Mouse (Mus musculus): ENCODE data around the gene Polh.
A peak's percentile ranks its signal among the peaks of the same experiment; 100 is the strongest.

Polh gene

DNA sequence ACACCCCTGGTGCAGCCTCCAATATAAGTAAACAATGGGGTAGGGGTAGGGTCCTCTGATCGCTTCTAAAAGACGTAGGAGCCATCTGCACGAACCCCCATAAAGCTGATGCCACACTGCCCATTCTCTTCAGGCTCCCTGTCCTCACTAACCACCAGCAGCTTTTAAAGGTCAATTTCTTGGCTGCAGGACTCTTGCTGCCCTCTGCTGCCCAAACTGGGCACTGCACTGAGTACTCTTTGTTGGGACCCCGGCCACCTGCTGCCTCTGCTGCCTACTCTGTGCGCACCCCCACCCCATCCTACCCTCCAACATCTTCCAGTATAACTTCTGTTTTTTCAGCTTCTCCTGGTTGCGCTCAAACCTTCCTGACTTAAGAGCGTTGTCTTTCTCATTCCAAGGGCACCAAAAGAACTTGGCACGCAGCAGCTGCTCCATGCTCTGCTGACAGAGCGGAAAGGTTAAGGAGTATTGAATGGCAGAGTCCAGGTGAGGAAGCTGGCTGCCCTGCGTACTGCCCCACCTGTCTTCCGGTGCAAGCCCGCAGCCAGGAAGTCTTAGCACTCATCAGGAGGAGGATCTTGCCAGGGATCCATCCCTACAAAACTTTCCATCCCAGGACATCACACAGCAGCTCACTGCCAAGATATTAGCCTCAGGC, 70.3 kb downstream of the Polh start:
- DNase-seq (ENCODE audit: low spot score in 2 of 2) = peak; percentile 75 to 85

DNA sequence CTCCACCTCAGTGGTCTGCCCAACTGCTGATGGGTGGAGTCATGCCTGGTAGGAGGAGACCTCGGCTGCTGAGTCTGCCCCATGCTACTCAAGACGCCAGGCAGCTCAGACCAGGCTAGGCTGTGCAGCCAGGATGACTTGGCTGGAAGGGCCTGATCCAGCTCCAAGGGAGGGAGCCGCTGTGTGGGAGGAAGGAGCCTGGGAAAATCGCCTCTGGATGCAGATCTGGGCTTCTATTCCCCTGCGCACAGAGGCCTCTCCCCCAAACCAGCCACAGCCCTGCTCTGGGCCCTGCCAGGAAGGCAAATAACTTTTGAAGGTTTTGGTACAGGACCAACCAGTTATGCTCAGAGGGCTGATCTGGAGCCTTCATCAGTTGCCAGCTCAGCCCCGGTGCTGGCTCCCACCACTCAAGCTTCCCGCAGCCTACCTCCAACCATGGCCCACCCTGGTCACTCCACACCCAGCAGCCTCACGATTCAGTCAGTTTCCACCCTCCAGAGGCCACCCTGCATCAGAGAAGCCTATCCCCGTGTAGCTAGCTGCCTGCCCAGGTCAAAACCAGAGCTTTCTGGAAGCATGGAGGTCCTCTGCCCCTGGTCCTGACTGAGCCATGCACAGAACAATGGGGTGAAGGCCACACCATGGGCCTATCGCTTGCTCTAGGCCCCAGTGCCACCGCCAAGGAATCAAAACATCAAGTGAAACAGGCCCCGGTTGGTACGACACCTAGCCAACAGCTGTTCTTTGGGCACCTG, 72.5 kb downstream of the Polh start:
- DNase-seq (ENCODE audit: low spot score in 2 of 2) = no peak

DNA sequence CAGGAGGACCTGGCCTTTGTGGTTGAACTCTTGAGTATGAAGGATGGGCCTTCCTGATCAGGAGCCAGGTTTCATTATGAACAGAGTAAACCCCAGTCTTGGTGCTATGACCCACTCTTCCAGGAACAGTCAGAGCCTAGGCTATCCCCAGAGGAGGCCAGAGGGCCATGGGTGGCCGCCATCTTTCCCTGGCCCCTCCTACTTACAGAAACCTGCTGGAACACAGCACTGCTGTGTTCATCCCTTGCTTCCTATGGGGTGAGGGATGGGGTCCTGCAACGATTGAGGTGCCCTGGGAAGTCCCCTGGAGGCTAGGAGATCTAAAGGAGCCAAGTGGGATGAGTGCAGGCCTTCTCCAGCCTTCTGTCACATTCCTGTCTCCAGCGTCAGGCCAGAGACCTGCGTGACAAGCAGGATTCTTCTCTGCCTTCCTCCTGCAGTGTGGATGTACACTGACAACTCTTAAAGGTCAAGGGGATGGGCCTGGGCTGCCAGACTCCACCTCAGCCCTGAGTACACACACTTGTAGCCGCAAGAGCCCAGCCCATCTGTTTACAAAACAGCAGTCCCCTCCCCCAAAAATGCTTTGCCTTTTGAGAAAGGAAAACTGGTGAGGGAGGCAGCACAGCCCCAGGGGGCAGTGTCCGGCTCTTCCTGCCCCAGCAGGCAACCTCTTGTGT, 74.5 kb downstream of the Polh start:
- no peak for DNase-seq (ENCODE audit: low spot score in 2 of 2)

DNA sequence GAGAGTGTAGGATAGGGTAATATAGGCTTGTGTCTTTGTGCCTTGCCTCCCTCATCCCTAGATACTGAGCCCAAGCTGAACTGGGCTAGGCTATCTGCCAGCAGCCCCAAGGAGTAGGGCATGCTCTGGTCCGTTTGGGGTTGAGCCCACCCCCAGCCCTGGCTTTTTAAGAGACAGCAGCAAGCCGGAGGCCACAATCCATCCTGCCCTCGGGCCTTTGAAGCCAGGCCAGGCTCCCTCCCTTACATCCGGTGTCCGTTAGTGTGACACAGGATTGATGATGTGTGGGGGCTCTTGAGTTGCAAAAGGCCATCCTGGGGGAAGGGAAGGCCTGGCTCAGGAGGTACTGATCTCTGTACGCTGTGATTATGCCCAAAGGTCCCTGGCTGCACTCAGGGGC, 75.8 kb downstream of the Polh start:
- DNase-seq (ENCODE audit: low spot score in 2 of 2) = no peak

DNA sequence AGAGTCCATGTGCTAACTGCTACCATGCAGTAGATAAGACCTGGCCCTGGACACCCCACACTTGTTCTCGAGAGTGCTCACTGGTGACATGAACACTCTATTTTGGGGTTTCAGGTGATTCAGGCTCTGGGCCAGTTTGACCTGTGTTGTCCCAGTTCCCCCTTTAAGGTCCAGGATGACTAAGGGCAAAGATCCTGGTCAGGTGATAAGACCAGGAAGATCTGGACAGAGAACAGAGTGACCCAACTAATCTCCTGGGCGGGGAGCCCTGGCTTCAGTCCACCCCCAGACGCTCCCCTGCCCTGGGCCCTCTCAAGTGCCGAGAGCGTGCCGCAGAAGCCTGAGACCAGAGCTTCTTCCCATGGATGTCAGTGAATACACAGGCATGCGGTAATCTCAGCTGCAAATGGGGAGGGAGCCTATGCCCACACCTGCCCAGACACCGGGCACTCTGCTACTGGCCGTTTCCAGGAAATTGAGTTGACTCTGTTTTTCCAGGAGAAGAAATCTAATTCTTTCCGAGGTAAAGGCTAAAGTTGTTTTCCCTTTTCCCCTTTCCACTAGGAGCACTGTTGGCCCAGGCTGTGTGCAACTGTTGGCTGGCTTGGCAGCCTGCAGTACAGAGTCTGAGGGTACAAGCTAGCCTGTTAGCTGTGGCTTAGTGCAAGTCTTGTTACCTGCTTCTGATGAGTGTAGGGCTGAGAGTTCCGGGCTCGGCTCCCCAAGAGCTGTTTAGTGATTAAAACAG, 78.3 kb downstream of the Polh start:
- no peak for DNase-seq (ENCODE audit: low spot score in 2 of 2)

DNA sequence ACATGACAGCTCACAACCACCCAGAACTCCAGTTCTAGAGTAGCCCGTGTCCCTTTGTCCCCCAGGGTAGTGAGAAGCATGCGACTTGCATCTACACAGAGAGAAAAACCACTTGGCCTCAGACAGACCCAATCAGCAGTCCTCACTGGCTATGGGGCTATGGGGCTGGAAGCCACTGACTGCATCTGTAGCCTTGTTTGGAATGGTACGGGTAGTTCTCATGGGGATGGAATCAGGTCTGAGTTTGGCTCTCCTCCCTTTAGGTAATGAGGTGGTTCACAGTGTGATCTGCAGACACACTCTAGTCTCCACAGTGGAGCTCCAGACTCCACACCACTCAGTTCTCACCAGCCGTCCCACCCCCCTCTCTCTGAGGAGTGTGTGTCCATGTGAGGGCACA, 79.2 kb downstream of the Polh start:
- DNase-seq (ENCODE audit: low spot score in 2 of 2) = no peak

DNA sequence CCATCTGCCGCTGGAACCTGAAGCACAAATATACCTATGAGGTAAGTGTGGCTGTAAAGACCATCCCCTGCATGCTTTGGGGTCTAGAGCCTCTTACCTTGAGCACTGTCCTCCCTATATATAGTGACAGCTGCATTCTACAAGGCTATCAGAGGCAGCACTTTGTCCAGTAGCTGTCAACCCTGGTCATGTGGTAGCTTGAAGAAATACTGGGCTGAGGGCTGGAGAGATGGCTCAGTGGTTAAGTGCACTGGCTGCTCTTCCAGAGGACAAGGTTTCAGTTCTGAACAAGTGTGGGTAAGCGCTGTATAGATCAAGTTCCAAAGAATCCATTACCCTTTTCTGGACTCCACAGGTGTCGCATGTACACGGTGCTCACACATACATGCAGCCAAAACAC, 79.7 kb downstream of the Polh start:
- DNase-seq (ENCODE audit: low spot score in 2 of 2) = no peak
